Mouse (Mus musculus) forebrain, embryonic 13.5 days (tissue): ENCODE data around the gene Zfp541. TPM values are rescaled to one million over a fixed set of nuclear protein-coding genes. Genes with fewer than 3 reads are reported as not detected.
A peak's percentile ranks its signal among the peaks of the same experiment; 100 is the strongest.

Experiments used
- ATAC-seq: fragments of 200-750 bp; cut with Nextera tagmentation; 2 replicates; pipeline ENCODE4 v1.8.0; 2017
- H3K27ac ChIP-seq: fragments of 300-500 bp; sonication (generic); 2 replicates; pipeline ENCODE4 v1.5.1; 2015; ENCODE audit warnings: inconsistent platforms, mild to moderate bottlenecking, moderate library complexity
- H3K27me3 ChIP-seq: fragments of 300-500 bp; sonication (generic); 2 replicates; pipeline ENCODE4 v1.6.1; 2015; ENCODE audit warnings: mild to moderate bottlenecking, inconsistent platforms
- H3K36me3 ChIP-seq: fragments of 300-500 bp; sonication (generic); 2 replicates; pipeline ENCODE4 v1.6.1; 2015; ENCODE audit warnings: mild to moderate bottlenecking, inconsistent platforms; ENCODE audit not compliant: poor library complexity, severe bottlenecking
- H3K4me1 ChIP-seq: fragments of 300-500 bp; sonication (generic); 2 replicates; pipeline ENCODE4 v1.6.1; 2015; ENCODE audit warnings: inconsistent platforms
- H3K4me2 ChIP-seq: fragments of 300-500 bp; sonication (generic); 2 replicates; pipeline ENCODE4 v1.6.1; 2015; ENCODE audit warnings: inconsistent platforms, mild to moderate bottlenecking, moderate library complexity
- H3K4me3 ChIP-seq: fragments of 300-500 bp; sonication (generic); 2 replicates; pipeline ENCODE4 v1.5.1; 2015; ENCODE audit warnings: mild to moderate bottlenecking, inconsistent platforms
- H3K9ac ChIP-seq: fragments of 300-500 bp; sonication (generic); 2 replicates; pipeline ENCODE4 v1.6.1; 2015; ENCODE audit warnings: mild to moderate bottlenecking, inconsistent platforms
- H3K9me3 ChIP-seq: fragments of 300-500 bp; sonication (generic); replicated peaks from 2 replicates; pipeline ENCODE4 v1.6.1; 2016; ENCODE audit warnings: inconsistent platforms
- whole genome bisulfite sequencing: fragments of 180-500 bp; shearing (Covaris S2); methylation state at CpG from one replicate; pipeline ENCODE4 v1.1.7; 2015; 5-methylcytosine and 5-hydroxymethylcytosine counted together
- polyA plus RNA-seq: library from polyadenylated mRNA; unstranded; fragments of >200 nt; fragmentation: Nextera tagmentation; extraction: Ambion mirVana; gene quantifications from 2 replicates; pipeline ENCODE4 v1.2.1, GENCODE M21; 2015

Zfp541 gene
- polyA plus RNA-seq, 1 experiment from 2014 or later, result not detected

DNA sequence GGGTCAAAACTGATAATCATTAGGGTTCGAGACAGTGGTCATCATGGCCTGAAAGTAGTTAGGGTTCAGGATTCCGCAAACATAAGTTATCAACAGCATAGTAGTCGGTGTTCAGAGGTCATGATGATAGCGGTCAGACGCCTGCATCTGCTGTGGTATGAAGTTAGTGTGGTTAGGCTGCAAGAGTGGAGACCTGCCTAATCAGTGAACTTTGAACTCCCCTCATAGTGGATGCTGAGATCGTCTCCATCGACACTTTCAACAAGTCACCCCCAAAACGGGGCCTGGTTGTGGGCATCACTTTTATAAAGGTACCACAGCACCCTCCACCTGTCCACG lies 58.6 kb downstream of the Zfp541 start:
- peak overlapping the region; percentile 61 for H3K4me2 ChIP-seq
- peak overlapping the region; percentile 75 for H3K4me3 ChIP-seq
- peaks cover 14% of the 10 kb centered on the region for H3K4me1 ChIP-seq
- 52% methylated on average over 9 of the region's 9 CpGs for WGBS
- H3K27ac ChIP-seq, result no peak overlapping the region
- no peaks in the 10 kb centered on the region for H3K27me3 ChIP-seq
- H3K36me3 ChIP-seq, result peaks cover 35% of the 10 kb centered on the region
- peak; percentile 60; the same call in 1 of the 2 replicates for ATAC-seq
- peak overlapping the region; percentile 81 for H3K9ac ChIP-seq
- H3K9me3 ChIP-seq, result no peaks in the 10 kb centered on the region

DNA sequence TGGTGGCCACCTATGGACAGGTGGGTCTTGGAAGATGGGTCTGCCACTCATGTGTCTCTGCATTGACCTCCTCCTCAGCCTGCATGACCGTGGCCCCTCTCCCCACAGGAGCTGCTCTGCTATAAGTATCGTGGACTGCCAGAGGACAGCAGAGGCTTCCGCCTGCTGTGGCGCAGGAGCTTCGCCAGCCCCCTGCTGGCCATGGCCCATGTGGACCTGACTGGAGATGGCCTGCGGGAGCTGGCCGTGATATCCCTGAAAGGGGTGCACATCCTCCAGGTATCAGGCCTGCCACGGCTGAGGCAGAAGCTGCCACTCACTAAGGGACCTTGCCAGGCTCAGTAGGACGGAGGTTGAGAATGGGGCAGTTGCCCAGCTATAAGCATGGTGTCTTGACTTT lies 64.2 kb downstream of the Zfp541 start:
- no peaks in the 10 kb centered on the region for H3K27me3 ChIP-seq
- peaks cover 19% of the 10 kb centered on the region for H3K36me3 ChIP-seq
- H3K27ac ChIP-seq, result no peak overlapping the region
- ATAC-seq, result no peak
- H3K4me1 ChIP-seq, result peaks cover 25% of the 10 kb centered on the region
- no peak overlapping the region for H3K4me3 ChIP-seq
- no peak overlapping the region for H3K4me2 ChIP-seq
- 83% methylated on average over 9 of the region's 9 CpGs for WGBS
- H3K9me3 ChIP-seq, result no peaks in the 10 kb centered on the region
- H3K9ac ChIP-seq, result no peak overlapping the region

DNA sequence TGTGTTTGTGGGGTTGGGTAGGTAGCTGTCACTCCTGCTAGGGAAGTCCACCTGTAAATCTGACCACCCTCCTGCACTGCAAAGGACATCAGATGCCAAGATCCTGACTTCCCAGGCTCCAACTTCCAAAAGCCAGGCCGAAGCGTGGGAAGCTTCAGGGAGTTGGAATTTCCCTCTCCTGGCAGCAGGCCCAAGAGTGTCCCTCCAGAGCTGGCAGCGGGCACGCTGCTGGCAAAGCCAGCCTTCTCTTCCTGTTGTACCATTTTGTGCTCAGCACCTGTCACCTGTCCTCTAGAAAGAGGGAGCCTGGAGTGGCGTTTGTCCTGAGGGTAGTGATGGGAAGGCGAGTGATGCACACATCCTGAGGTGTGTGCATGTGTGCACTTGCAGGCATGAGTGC lies 66.7 kb downstream of the Zfp541 start:
- ATAC-seq, result no peak
- H3K4me1 ChIP-seq, result peaks cover 49% of the 10 kb centered on the region
- WGBS, result 80% methylated on average over 6 of the region's 6 CpGs
- H3K36me3 ChIP-seq, result peaks cover 19% of the 10 kb centered on the region
- H3K27me3 ChIP-seq, result no peaks in the 10 kb centered on the region
- no peak overlapping the region for H3K4me3 ChIP-seq
- H3K4me2 ChIP-seq, result no peak overlapping the region
- no peak overlapping the region for H3K27ac ChIP-seq
- H3K9me3 ChIP-seq, result no peaks in the 10 kb centered on the region
- H3K9ac ChIP-seq, result no peak overlapping the region

DNA sequence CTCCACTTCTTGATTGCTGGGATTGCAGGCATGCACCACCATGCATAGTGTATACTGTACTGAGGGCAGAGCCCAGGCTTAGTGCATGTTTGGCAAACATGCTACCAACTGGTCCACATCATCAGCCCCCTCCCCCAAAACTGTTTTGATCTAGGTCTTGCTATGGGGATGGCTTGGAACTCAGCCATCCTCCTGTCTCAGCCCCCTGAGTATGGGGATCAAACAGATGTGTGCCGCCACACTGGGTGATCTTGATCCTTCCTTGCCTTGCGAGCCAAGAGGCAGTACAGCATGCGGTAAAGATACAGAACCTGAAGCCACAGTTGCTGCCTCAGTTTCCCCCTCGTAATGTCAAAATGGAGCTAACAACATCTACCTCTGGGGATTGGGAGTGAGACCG lies 67.3 kb downstream of the Zfp541 start:
- no peak for ATAC-seq
- peaks cover 54% of the 10 kb centered on the region for H3K4me1 ChIP-seq
- 66% methylated on average over 5 of the region's 5 CpGs for WGBS
- peak overlapping the region; percentile 49; the same call in 1 of the 2 replicates for H3K4me3 ChIP-seq
- H3K36me3 ChIP-seq, result peaks cover 16% of the 10 kb centered on the region
- H3K9ac ChIP-seq, result no peak overlapping the region
- H3K27ac ChIP-seq, result no peak overlapping the region
- H3K27me3 ChIP-seq, result no peaks in the 10 kb centered on the region
- H3K4me2 ChIP-seq, result peak overlapping the region; percentile 71
- no peaks in the 10 kb centered on the region for H3K9me3 ChIP-seq

DNA sequence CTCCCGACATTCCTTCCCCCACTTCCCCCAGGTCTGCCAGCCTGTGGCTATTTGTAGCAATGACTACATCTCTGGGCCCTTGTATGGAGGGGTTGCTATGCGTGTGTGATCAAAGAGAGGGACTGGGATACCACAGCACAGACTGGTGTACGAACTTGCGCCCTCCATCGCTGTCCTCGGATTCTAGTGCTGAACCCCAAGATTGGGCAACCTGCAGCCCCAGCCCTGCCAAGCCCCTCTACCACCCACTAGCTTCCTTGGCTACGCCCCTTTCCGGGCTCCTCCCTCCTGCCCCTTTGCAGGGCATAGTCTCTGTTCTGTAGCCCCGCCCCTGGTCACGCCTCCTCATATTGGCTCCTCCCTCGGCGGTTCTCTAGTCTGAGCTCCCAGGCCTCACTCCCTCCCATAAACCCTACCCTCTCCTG lies 67.8 kb downstream of the Zfp541 start, which contains the start of gene Slc8a2:
Slc8a2 (plus strand) TSS at position 406 of the 425 bp plus-strand sequence.
- ATAC-seq, result peak; percentile 85
- Histone ChIP-seq H3K27ac (peak within 1 kb of the TSS; percentile 71), H3K27me3 (no peaks in the 10 kb centered on the region), H3K4me1 (peaks cover 59% of the 10 kb centered on the region), H3K36me3 (peaks cover 13% of the 10 kb centered on the region), H3K9ac (peak within 1 kb of the TSS; percentile 65), H3K4me2 (peak within 1 kb of the TSS; percentile 71), H3K4me3 (peak within 1 kb of the TSS; percentile 49), H3K9me3 (no peaks in the 10 kb centered on the region)
- 2% methylated on average over 12 of the region's 12 CpGs for WGBS

DNA sequence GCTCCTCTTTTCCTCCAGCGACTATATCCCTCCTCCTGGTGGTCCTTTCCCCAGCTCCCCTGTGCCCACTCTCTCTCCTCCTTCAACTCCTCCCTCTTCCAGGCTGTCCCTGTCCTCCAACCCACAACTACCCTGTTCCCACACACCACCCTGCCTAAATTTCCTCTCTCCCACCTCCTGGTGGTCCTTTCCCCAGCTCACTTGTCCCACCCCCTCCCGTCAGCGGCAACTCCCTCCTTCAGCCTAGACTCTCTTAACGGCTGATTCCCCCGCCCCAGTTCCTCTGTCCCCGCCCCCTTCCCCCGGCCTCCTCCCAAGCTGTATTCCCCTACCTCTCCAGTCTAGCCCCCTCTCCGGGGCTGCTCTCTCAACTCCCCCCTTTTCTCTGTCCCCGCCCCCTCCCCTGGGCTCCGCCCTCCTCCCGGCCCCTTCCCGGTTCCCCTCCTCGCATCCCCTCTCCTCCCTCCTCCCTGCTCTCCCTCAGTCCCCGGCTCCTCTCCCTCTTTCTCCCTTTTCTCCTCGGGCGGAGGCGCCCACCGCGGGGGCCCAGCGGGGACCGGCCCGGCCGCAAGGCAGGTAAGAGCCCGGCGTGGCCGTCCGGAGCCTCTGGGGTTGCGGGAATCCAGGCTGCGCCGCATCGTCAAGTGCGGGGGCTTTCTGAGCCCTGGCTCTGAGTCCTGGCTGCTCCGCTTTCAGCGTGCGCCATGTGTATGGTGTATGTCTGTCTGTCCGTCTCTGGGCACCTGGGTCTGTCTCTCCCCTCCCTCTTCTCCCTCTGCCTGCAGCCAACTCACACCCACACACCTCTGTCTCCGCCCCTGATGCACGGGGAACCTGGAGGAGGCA lies 68.5 kb downstream of the Zfp541 start:
- under 1% methylated on average over 36 of the region's 38 CpGs for WGBS
- peak; percentile 76 for ATAC-seq
- H3K9me3 ChIP-seq, result no peaks in the 10 kb centered on the region
- H3K36me3 ChIP-seq, result peaks cover 9% of the 10 kb centered on the region
- no peaks in the 10 kb centered on the region for H3K27me3 ChIP-seq
- H3K4me1 ChIP-seq, result peaks cover 66% of the 10 kb centered on the region
- H3K4me3 ChIP-seq, result peak overlapping the region; percentile 49
- peak overlapping the region; percentile 65 for H3K9ac ChIP-seq
- H3K4me2 ChIP-seq, result peak overlapping the region; percentile 71
- peak overlapping the region; percentile 71 for H3K27ac ChIP-seq

DNA sequence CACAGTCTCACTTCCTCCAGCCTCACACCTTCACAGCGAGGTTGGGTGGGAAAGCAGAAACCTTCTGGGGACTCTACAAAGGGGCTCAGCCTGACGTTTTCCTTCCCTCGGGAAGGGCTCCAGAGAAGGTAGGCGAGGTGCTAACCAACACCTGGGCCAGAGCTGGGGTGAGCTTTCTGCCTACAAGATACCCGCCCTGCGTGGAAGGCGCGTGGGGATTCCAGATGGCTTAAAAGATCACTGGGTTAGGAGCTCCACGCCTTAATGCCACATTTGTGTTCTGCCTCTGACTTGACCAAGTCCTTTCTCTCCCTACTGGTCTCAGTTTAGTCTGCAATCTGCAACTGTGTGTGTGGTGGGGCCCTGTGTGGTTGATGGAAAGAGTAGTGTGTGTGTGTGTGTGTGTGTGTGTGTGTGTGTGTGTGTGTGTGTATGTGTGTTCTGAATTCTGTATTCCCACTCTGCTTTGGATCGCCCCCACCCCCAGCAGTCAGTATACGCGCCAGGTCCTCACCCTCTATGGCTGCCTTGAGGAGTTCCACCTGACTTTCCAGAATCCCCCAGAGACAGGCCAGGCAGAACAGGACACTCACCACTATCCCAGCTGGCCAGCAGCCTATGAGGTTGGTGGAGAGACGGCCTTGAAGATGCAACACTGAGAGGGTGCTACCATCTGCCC lies 69.5 kb downstream of the Zfp541 start:
- peak overlapping the region; percentile 60 for H3K27ac ChIP-seq
- H3K4me3 ChIP-seq, result peak overlapping the region; percentile 49
- H3K27me3 ChIP-seq, result no peaks in the 10 kb centered on the region
- 35% methylated on average over 13 of the region's 13 CpGs for WGBS
- H3K9ac ChIP-seq, result peak overlapping the region; percentile 65
- H3K36me3 ChIP-seq, result peaks cover under 1% of the 10 kb centered on the region
- peak overlapping the region; percentile 71 for H3K4me2 ChIP-seq
- no peak for ATAC-seq
- H3K4me1 ChIP-seq, result peaks cover 76% of the 10 kb centered on the region
- no peaks in the 10 kb centered on the region for H3K9me3 ChIP-seq

DNA sequence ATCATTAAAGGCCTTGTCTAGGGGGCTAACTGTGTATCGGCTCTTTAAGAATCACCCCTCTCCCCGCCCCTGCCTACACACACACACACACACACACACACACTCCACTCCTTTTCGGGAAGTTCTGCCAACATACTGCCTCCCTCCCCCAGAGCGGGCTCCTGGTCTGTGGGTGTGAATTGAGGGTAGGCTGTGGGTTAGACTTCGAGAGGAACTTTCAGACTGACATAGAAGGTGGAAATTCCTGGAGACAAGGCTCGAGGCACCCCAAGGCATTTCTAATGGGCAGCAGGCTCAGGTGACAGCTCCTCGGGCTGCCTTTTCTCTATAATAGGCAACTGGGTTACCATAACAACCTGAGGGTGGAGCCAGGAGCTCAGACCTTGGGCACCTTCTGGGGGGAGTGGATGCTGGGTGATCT lies 70.6 kb downstream of the Zfp541 start:
- peak overlapping the region; percentile 18 for H3K4me3 ChIP-seq
- ATAC-seq, result no peak
- peak overlapping the region; percentile 51; the same call in 1 of the 2 replicates for H3K27ac ChIP-seq
- H3K4me2 ChIP-seq, result peak overlapping the region; percentile 71
- no peaks in the 10 kb centered on the region; the same call in 1 of the 2 replicates for H3K36me3 ChIP-seq
- peaks cover 78% of the 10 kb centered on the region for H3K4me1 ChIP-seq
- no peaks in the 10 kb centered on the region for H3K27me3 ChIP-seq
- H3K9me3 ChIP-seq, result no peaks in the 10 kb centered on the region
- 4% methylated on average over 7 of the region's 7 CpGs for WGBS
- peak overlapping the region; percentile 65; the same call in 1 of the 2 replicates for H3K9ac ChIP-seq

DNA sequence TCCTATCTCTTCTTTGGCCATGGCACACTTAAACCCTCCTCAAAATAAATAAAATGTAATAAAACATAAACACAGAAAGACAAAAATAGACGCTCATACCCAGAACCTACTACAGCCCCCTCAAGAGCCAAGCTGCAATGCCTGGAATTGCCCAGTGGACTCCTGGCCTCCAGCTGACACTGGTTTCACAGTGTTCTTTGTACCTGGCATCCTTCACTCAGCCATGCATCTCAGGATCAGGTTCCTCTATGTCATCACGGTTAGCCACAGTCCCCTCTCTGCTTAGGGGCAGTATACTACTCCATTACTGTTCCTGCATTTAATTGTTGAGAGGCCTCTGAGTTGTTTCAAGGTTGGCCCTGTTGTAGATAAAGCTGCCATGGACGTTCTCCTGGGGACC lies 71.3 kb downstream of the Zfp541 start:
- Histone ChIP-seq H3K4me2 (peak overlapping the region; percentile 71), H3K9me3 (no peaks in the 10 kb centered on the region), H3K27me3 (no peaks in the 10 kb centered on the region), H3K4me3 (no peak overlapping the region), H3K9ac (no peak overlapping the region), H3K27ac (0 out of 2 replicates have a peak overlapping the region, but pooled peaks have one; percentile 51), H3K36me3 (no peaks in the 10 kb centered on the region), H3K4me1 (peaks cover 78% of the 10 kb centered on the region)
- no peak for ATAC-seq
- WGBS, result 74% methylated on average over 3 of the region's 3 CpGs

DNA sequence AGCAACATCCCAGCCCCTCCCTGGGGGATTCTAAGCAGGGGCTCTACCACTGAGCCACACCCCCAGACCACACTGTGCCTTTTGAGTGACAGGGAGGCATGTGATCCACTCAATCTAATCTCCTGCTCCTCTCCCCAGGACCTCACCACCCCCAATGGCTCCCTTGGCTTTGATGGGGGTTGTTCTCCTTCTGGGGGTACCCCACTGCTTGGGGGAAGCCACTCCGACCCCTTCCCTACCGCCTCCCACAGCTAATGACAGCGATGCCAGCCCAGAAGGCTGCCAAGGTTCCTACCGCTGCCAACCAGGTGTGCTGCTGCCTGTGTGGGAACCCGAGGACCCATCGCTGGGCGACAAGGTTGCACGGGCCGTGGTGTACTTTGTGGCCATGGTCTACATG lies 72.1 kb downstream of the Zfp541 start:
- H3K4me3 ChIP-seq, result no peak overlapping the region
- H3K27ac ChIP-seq, result peak overlapping the region; percentile 49
- no peaks in the 10 kb centered on the region for H3K36me3 ChIP-seq
- no peak overlapping the region; the same call in 1 of the 2 replicates for H3K4me2 ChIP-seq
- H3K9ac ChIP-seq, result no peak overlapping the region
- H3K27me3 ChIP-seq, result no peaks in the 10 kb centered on the region
- WGBS, result 90% methylated on average over 9 of the region's 9 CpGs
- ATAC-seq, result no peak
- H3K4me1 ChIP-seq, result peaks cover 72% of the 10 kb centered on the region
- no peaks in the 10 kb centered on the region for H3K9me3 ChIP-seq

DNA sequence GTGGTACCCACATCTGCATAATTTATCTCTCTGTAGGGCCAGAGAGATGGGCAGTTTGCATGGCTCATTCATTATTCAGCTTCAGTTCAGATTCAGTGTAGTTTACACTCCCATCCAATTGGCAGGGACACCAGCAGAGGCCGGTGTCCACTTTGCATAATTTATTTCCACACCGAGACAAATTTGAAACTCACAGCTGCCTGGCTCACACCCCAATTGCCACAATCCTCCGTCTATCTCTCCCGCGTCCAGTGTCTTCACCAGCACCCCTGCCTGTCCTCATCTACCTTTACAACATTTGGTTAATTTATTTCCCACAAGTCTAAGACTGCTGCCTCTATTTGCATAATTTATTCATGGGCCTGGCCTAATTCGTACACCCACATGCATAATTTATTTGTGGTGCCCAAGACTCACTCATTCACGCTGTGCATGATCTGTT lies 73.4 kb downstream of the Zfp541 start:
- H3K9ac ChIP-seq, result no peak overlapping the region
- H3K4me2 ChIP-seq, result peak overlapping the region; percentile 45
- H3K27me3 ChIP-seq, result no peaks in the 10 kb centered on the region
- ATAC-seq, result peak; percentile 76
- peaks cover 61% of the 10 kb centered on the region for H3K4me1 ChIP-seq
- H3K36me3 ChIP-seq, result peaks cover 7% of the 10 kb centered on the region; the same call in 1 of the 2 replicates
- peak overlapping the region; percentile 49 for H3K27ac ChIP-seq
- H3K9me3 ChIP-seq, result no peaks in the 10 kb centered on the region
- H3K4me3 ChIP-seq, result peak overlapping the region; percentile 17; the same call in 1 of the 2 replicates
- 23% methylated on average over 7 of the region's 7 CpGs for WGBS
